Mouse (Mus musculus) myocyte (in vitro differentiated cells): Measurements from ENCODE around the gene Sycp2l.

ENCODE experiments used
- CEBPB ChIP-seq: IDR thresholded peaks from 2 replicates; pipeline ENCODE4 v1.6.1; 2011; ENCODE audit warnings: mild to moderate bottlenecking, moderate library complexity; ENCODE audit not compliant: poor library complexity, insufficient read depth, severe bottlenecking
- E2F4 ChIP-seq: IDR thresholded peaks from one replicate; pipeline ENCODE4 v1.6.1; 2011; ENCODE audit warnings: mild to moderate bottlenecking, control low read depth, moderate library complexity; ENCODE audit not compliant: insufficient read depth
- MAX ChIP-seq: IDR thresholded peaks from one replicate; pipeline ENCODE4 v1.6.1; 2011; ENCODE audit warnings: low read depth, mild to moderate bottlenecking, control low read depth
- MYOD1 ChIP-seq, 3 experiments: IDR thresholded peaks; one replicate each; pipeline ENCODE4 v1.6.1; 2011; ENCODE audit warnings: control low read depth in 2 of 3, low read depth in 2 of 3, mild to moderate bottlenecking in 2 of 3, moderate library complexity in 1 of 3; ENCODE audit not compliant: insufficient read length in 2 of 3, control insufficient read depth in 1 of 3
- MYOG ChIP-seq, 3 experiments: IDR thresholded peaks; one replicate each; pipeline ENCODE4 v1.6.1; 2011; ENCODE audit warnings: control low read depth in 2 of 3, low read depth in 2 of 3, mild to moderate bottlenecking in 2 of 3; ENCODE audit not compliant: insufficient read length in 2 of 3, control insufficient read depth in 1 of 3, insufficient read depth in 1 of 3
- POLR2A ChIP-seq: IDR thresholded peaks from one replicate; pipeline ENCODE4 v1.6.1; 2011; ENCODE audit warnings: low read depth, mild to moderate bottlenecking, control low read depth, moderate library complexity; ENCODE audit not compliant: insufficient read length
- POLR2AphosphoS2 ChIP-seq: IDR thresholded peaks from one replicate; pipeline ENCODE4 v1.6.1; 2011; ENCODE audit warnings: low read depth, control low read depth; ENCODE audit not compliant: insufficient read length
- REST ChIP-seq: IDR thresholded peaks from one replicate; pipeline ENCODE4 v1.6.1; 2011; ENCODE audit warnings: mild to moderate bottlenecking, control low read depth, moderate library complexity; ENCODE audit not compliant: insufficient read depth, insufficient read length
- SRF ChIP-seq: IDR thresholded peaks from one replicate; pipeline ENCODE4 v1.6.1; 2011; ENCODE audit warnings: low read depth; ENCODE audit not compliant: control insufficient read depth, insufficient read length
- TCF12 ChIP-seq: IDR thresholded peaks from one replicate; pipeline ENCODE4 v1.6.1; 2011; ENCODE audit warnings: mild to moderate bottlenecking, control low read depth; ENCODE audit not compliant: poor library complexity, insufficient read depth, severe bottlenecking
- USF1 ChIP-seq: IDR thresholded peaks from one replicate; pipeline ENCODE4 v1.6.1; 2011; ENCODE audit warnings: low read depth, mild to moderate bottlenecking, control low read depth, moderate library complexity

DNA sequence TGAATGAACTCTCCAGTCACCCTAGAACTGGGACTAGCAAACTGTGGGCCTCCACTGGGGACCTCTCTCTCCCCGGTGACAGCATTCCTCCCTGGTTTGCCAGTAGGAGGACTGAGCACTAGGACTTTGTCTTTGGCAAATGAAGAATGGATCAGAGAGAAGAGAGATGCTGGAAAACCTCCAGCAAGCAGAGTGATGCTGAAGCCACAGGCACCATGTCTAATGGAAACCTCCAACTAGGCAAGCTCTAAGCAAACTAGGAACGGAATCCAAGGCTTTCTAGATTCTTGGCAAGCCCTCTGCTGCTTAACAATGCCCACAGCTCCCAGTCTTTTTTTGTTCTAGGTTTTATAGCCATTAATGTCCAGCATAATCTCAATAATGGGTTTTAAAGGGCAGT is 86.8 kb downstream of the Sycp2l start:
- TF ChIP-seq POLR2A (no peak), MYOD1 (IDR thresholded peaks at IDR 0.05; ENCODE audit: control insufficient read depth in 1 of 3, insufficient read length in 2 of 3, low read depth in 2 of 3) (no peak), E2F4 (no peak), POLR2AphosphoS2 (no peak), MAX (no peak), USF1 (no peak), REST (no peak), TCF12 (no peak), SRF (no peak), CEBPB (no peak), MYOG (IDR thresholded peaks at IDR 0.05; ENCODE audit: control insufficient read depth in 1 of 3, insufficient read depth in 1 of 3, insufficient read length in 2 of 3, low read depth in 2 of 3) (no peak)
